Mouse (Mus musculus): ENCODE measurements at regions not wholly inside any gene's neighbourhood (a gene's known extent, or its start where the extent isn't known, plus 50 kb on each side); places are given as distances from the start of the nearest gene placed in this dataset.

- Histone ChIP-seq H3K27ac (ENCODE audit: low read length) (no peak overlapping the region), H3K4me3 (replicated peaks; ENCODE audit: low read length) (no peak overlapping the region), H3K4me1 (replicated peaks; ENCODE audit: control insufficient read depth, insufficient read depth, low read length) (no peaks in the 10 kb centered on the region; the same call in 1 of the 2 replicates), H3K27me3 (replicated peaks; ENCODE audit: control insufficient read depth, insufficient read depth, low read length) (no peaks in the 10 kb centered on the region), H3K9me3 (ENCODE audit: control insufficient read depth, low read length) (no peaks in the 10 kb centered on the region), H3K36me3 (ENCODE audit: control insufficient read depth, insufficient read depth) (no peaks in the 10 kb centered on the region), H3K4me2 (ENCODE audit: low read length) (no peak overlapping the region), H3K9ac (replicated peaks; ENCODE audit: low read depth, low read length) (no peak overlapping the region)
- no peak for ATAC-seq
- 47% methylated on average over 3 of the region's 3 CpGs for whole genome bisulfite sequencing
Observed at GRCm38 (mm10) chr4:153883057-153883456, 74.0 kb upstream of the A430005L14Rik start.

DNA sequence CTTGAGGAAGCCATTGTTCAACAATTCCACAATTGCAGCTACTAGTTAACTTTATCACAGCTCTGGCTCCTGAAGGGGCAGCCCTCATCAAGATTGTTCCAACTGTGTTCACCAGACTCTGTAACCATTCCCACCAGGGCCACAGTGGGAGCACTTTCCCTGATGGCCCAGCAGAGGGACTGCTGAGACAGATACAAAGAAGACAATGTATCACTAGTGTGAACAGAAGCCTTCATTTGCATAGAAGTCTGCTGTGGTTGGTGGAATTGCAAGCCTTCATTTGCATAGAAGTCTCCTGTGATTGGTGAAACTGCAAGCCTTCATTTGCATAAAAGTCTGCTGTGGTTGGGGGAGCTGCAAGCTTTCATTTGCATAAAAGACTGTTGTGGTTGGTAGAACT lies 73.0 kb upstream of the A430005L14Rik start:
- Histone ChIP-seq H3K4me3 (replicated peaks; ENCODE audit: low read length) (no peak overlapping the region), H3K27ac (ENCODE audit: low read length) (no peak overlapping the region), H3K9ac (replicated peaks; ENCODE audit: low read depth, low read length) (no peak overlapping the region), H3K27me3 (replicated peaks; ENCODE audit: control insufficient read depth, insufficient read depth, low read length) (no peaks in the 10 kb centered on the region), H3K4me1 (replicated peaks; ENCODE audit: control insufficient read depth, insufficient read depth, low read length) (no peaks in the 10 kb centered on the region; the same call in 1 of the 2 replicates), H3K36me3 (ENCODE audit: control insufficient read depth, insufficient read depth) (no peaks in the 10 kb centered on the region), H3K4me2 (ENCODE audit: low read length) (no peak overlapping the region), H3K9me3 (ENCODE audit: control insufficient read depth, low read length) (0 out of 2 replicates have a peak, but pooled peaks cover 2% of the 10 kb centered on the region)
- ATAC-seq, result no peak

- no peaks in the 10 kb centered on the region; the same call in 1 of the 2 replicates for H3K4me1 ChIP-seq (replicated peaks; ENCODE audit: control insufficient read depth, insufficient read depth, low read length)
- H3K4me2 ChIP-seq (ENCODE audit: low read length), result no peak overlapping the region
- WGBS, result 34% methylated on average over 6 of the region's 6 CpGs
- H3K36me3 ChIP-seq (ENCODE audit: control insufficient read depth, insufficient read depth), result no peaks in the 10 kb centered on the region
- H3K4me3 ChIP-seq (replicated peaks; ENCODE audit: low read length), result no peak overlapping the region
- H3K9me3 ChIP-seq (ENCODE audit: control insufficient read depth, low read length), result 0 out of 2 replicates have a peak, but pooled peaks cover 2% of the 10 kb centered on the region
- H3K27ac ChIP-seq (ENCODE audit: low read length), result no peak overlapping the region
- no peak overlapping the region for H3K9ac ChIP-seq (replicated peaks; ENCODE audit: low read depth, low read length)
- H3K27me3 ChIP-seq (replicated peaks; ENCODE audit: control insufficient read depth, insufficient read depth, low read length), result no peaks in the 10 kb centered on the region
- peak; percentile 66 for ATAC-seq
Observed at GRCm38 (mm10) chr4:153885836-153886235, 71.2 kb upstream of the A430005L14Rik start.

GRCm38 (mm10) chr4:153890130-153890529 lies 66.9 kb upstream of the A430005L14Rik start:
- Histone ChIP-seq H3K4me2 (ENCODE audit: low read length) (no peak overlapping the region), H3K36me3 (ENCODE audit: control insufficient read depth, insufficient read depth) (no peaks in the 10 kb centered on the region), H3K27ac (ENCODE audit: low read length) (no peak overlapping the region), H3K27me3 (replicated peaks; ENCODE audit: control insufficient read depth, insufficient read depth, low read length) (no peaks in the 10 kb centered on the region), H3K4me3 (replicated peaks; ENCODE audit: low read length) (no peak overlapping the region), H3K9ac (replicated peaks; ENCODE audit: low read depth, low read length) (no peak overlapping the region), H3K4me1 (replicated peaks; ENCODE audit: control insufficient read depth, insufficient read depth, low read length) (no peaks in the 10 kb centered on the region; the same call in 1 of the 2 replicates), H3K9me3 (ENCODE audit: control insufficient read depth, low read length) (0 out of 2 replicates have a peak, but pooled peaks cover 2% of the 10 kb centered on the region)
- WGBS, result 89% methylated on average over 9 of the region's 9 CpGs
- no peak for ATAC-seq

DNA sequence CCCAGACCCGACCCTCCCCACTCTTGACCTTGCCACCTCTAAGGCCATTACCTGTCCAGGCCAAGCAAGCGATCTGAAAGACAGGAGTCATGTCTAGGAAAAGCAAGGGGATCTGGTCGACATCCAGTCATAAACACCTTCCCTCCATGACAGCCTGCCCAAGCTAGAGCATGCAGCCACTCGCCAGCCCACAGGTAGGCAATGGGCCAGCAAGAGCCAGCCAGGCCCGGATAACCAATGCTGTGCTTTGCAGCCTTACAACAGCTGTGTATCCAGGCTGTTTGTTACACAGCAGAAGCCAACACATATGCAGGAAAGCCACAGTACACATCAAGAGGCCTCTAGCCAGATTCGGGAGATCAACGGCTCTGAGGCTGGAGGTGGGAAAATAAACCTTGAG lies 57.3 kb upstream of the A430005L14Rik start:
- Histone ChIP-seq H3K36me3 (ENCODE audit: control insufficient read depth, insufficient read depth) (no peaks in the 10 kb centered on the region), H3K27me3 (replicated peaks; ENCODE audit: control insufficient read depth, insufficient read depth, low read length) (no peaks in the 10 kb centered on the region), H3K9me3 (ENCODE audit: control insufficient read depth, low read length) (peaks cover 7% of the 10 kb centered on the region; the same call in 1 of the 2 replicates), H3K4me3 (replicated peaks; ENCODE audit: low read length) (no peak overlapping the region), H3K4me1 (replicated peaks; ENCODE audit: control insufficient read depth, insufficient read depth, low read length) (no peaks in the 10 kb centered on the region), H3K9ac (replicated peaks; ENCODE audit: low read depth, low read length) (no peak overlapping the region), H3K27ac (ENCODE audit: low read length) (no peak overlapping the region), H3K4me2 (ENCODE audit: low read length) (no peak overlapping the region)
- WGBS, result 84% methylated on average over 7 of the region's 7 CpGs
- ATAC-seq, result no peak

- 74% methylated on average over 9 of the region's 9 CpGs for whole genome bisulfite sequencing
- no peak for ATAC-seq
- H3K9me3 ChIP-seq (ENCODE audit: control insufficient read depth, low read length), result peaks cover 7% of the 10 kb centered on the region; the same call in 1 of the 2 replicates
- H3K4me2 ChIP-seq (ENCODE audit: low read length), result no peak overlapping the region
- no peak overlapping the region for H3K27ac ChIP-seq (ENCODE audit: low read length)
- no peak overlapping the region for H3K4me3 ChIP-seq (replicated peaks; ENCODE audit: low read length)
- no peaks in the 10 kb centered on the region for H3K4me1 ChIP-seq (replicated peaks; ENCODE audit: control insufficient read depth, insufficient read depth, low read length)
- no peaks in the 10 kb centered on the region for H3K36me3 ChIP-seq (ENCODE audit: control insufficient read depth, insufficient read depth)
- no peak overlapping the region for H3K9ac ChIP-seq (replicated peaks; ENCODE audit: low read depth, low read length)
- no peaks in the 10 kb centered on the region for H3K27me3 ChIP-seq (replicated peaks; ENCODE audit: control insufficient read depth, insufficient read depth, low read length)
Observed at GRCm38 (mm10) chr4:153905076-153905475, 52.0 kb upstream of the A430005L14Rik start.

GRCm38 (mm10) chr4:153905511-153905910 lies 51.5 kb upstream of the A430005L14Rik start:
- no peaks in the 10 kb centered on the region for H3K27me3 ChIP-seq (replicated peaks; ENCODE audit: control insufficient read depth, insufficient read depth, low read length)
- H3K36me3 ChIP-seq (ENCODE audit: control insufficient read depth, insufficient read depth), result no peaks in the 10 kb centered on the region
- H3K4me1 ChIP-seq (replicated peaks; ENCODE audit: control insufficient read depth, insufficient read depth, low read length), result no peaks in the 10 kb centered on the region
- H3K4me3 ChIP-seq (replicated peaks; ENCODE audit: low read length), result no peak overlapping the region
- no peak overlapping the region for H3K4me2 ChIP-seq (ENCODE audit: low read length)
- H3K27ac ChIP-seq (ENCODE audit: low read length), result no peak overlapping the region
- no peak overlapping the region for H3K9ac ChIP-seq (replicated peaks; ENCODE audit: low read depth, low read length)
- 47% methylated on average over 7 of the region's 7 CpGs for WGBS
- ATAC-seq, result no peak
- H3K9me3 ChIP-seq (ENCODE audit: control insufficient read depth, low read length), result peaks cover 4% of the 10 kb centered on the region; the same call in 1 of the 2 replicates

All from forebrain, embryonic 16.5 days (tissue).